Mouse (Mus musculus) hindbrain, embryonic 14.5 days (tissue): ENCODE measurements around the gene Polg2. TPM values are rescaled to one million over a fixed set of nuclear protein-coding genes. Genes with fewer than 3 reads are reported as not detected.
"Not testable (repeated sequence)": the region's sequence is repeated elsewhere in the genome, so short reads cannot be mapped to it uniquely, and the experiment has no call there.

Source experiments
- ATAC-seq: fragments of 200-750 bp; cut with Nextera tagmentation; 2 replicates; pipeline ENCODE4 v1.8.0; 2017; ENCODE audit warnings: moderate number of reproducible peaks, mild to moderate bottlenecking, moderate TSS enrichment, moderate library complexity; ENCODE audit not compliant: low FRiP score
- DNase-seq: peaks from one replicate; pipeline ENCODE4 v3.0.0-alpha.2; 2015; ENCODE audit warnings: low spot score
- H3K27ac ChIP-seq: fragments of 300-500 bp; sonication (generic); 2 replicates; pipeline ENCODE4 v1.5.1; 2014; ENCODE audit warnings: mild to moderate bottlenecking, moderate library complexity
- H3K27me3 ChIP-seq: fragments of 300-500 bp; sonication (generic); 2 replicates; pipeline ENCODE4 v1.6.1; 2014; ENCODE audit warnings: mild to moderate bottlenecking, low read length, mixed read lengths; ENCODE audit not compliant: control insufficient read depth, insufficient read depth
- H3K36me3 ChIP-seq: fragments of 300-500 bp; sonication (generic); replicated peaks from 2 replicates; pipeline ENCODE4 v1.6.1; 2014; ENCODE audit not compliant: control insufficient read depth, insufficient read depth
- H3K4me1 ChIP-seq: fragments of 300-500 bp; sonication (generic); replicated peaks from 2 replicates; pipeline ENCODE4 v1.6.1; 2014; ENCODE audit warnings: antibody characterized with exemption, low read length, mixed read lengths; ENCODE audit not compliant: control insufficient read depth, insufficient read depth
- H3K4me2 ChIP-seq: fragments of 300-500 bp; sonication (generic); replicated peaks from 2 replicates; pipeline ENCODE4 v1.6.1; 2014; ENCODE audit warnings: mild to moderate bottlenecking, moderate library complexity
- H3K4me3 ChIP-seq: fragments of 300-500 bp; sonication (generic); replicated peaks from 2 replicates; pipeline ENCODE4 v1.5.1; 2014; ENCODE audit warnings: mild to moderate bottlenecking, low read length
- H3K9ac ChIP-seq: fragments of 300-500 bp; sonication (generic); 2 replicates; pipeline ENCODE4 v1.6.1; 2014
- H3K9me3 ChIP-seq: fragments of 300-500 bp; sonication (generic); 2 replicates; pipeline ENCODE4 v1.6.1; 2016; ENCODE audit warnings: low read length; ENCODE audit not compliant: control insufficient read depth
- WGBS: fragments of 180-500 bp; shearing (Covaris S2); extraction: QIAGEN DNeasy Blood & Tissue Kit; methylation state at CpG from one replicate; pipeline ENCODE4 v1.1.7; 2014; 5-methylcytosine and 5-hydroxymethylcytosine counted together
- polyA plus RNA-seq: library from polyadenylated mRNA; unstranded; fragments of >200 nt; fragmentation: Nextera tagmentation; extraction: Ambion mirVana; gene quantifications from 2 replicates; pipeline ENCODE4 v1.2.1, GENCODE M21; 2014

The Polg2 gene
- polyA plus RNA-seq, 1 experiment from 2014 or later, result 9.7 TPM

DNA sequence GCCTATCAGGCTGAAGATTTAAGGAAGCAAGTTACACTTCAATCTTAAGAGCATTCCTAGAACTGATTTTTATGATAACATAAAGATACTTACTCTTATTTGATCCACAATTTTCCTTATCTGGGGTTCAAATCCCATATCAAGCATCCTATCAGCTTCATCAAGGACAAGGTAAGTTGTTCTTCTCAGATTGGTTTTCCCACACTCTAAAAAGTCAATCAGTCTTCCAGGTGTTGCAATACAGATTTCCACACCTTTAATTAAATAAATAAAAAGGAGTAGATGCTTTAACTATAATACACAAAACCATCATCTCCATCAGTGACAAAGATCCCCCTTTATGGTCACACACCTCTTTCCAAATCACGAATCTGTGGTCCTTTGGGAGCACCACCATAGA lies 5.7 kb upstream of the Polg2 start:
- ATAC-seq, result no peak

GRCm38 (mm10) chr11:106784476-106784875 lies 5.1 kb upstream of the Polg2 start:
- Histone ChIP-seq H3K4me1 (peaks cover 28% of the 10 kb centered on the region), H3K27me3 (no peaks in the 10 kb centered on the region), H3K4me2 (no peak overlapping the region), H3K36me3 (peaks cover 74% of the 10 kb centered on the region), H3K4me3 (no peak overlapping the region; the same call in 1 of the 2 replicates), H3K9ac (no peak overlapping the region), H3K9me3 (no peaks in the 10 kb centered on the region), H3K27ac (no peak overlapping the region)
- no peak for ATAC-seq
- no peak for DNase-seq
- WGBS, result 91% methylated on average over 2 of the region's 2 CpGs

More for the DNA sequence above, 5.7 kb upstream of the Polg2 start:
- Histone ChIP-seq H3K36me3 (peaks cover 69% of the 10 kb centered on the region), H3K4me1 (peaks cover 23% of the 10 kb centered on the region), H3K4me2 (peak overlapping the region; percentile 66), H3K4me3 (no peak overlapping the region; the same call in 1 of the 2 replicates), H3K27me3 (no peaks in the 10 kb centered on the region), H3K9me3 (no peaks in the 10 kb centered on the region), H3K27ac (no peak overlapping the region), H3K9ac (no peak overlapping the region)
- WGBS, result 67% methylated on average over 1 of the region's 1 CpGs
- DNase-seq, result no peak

DNA sequence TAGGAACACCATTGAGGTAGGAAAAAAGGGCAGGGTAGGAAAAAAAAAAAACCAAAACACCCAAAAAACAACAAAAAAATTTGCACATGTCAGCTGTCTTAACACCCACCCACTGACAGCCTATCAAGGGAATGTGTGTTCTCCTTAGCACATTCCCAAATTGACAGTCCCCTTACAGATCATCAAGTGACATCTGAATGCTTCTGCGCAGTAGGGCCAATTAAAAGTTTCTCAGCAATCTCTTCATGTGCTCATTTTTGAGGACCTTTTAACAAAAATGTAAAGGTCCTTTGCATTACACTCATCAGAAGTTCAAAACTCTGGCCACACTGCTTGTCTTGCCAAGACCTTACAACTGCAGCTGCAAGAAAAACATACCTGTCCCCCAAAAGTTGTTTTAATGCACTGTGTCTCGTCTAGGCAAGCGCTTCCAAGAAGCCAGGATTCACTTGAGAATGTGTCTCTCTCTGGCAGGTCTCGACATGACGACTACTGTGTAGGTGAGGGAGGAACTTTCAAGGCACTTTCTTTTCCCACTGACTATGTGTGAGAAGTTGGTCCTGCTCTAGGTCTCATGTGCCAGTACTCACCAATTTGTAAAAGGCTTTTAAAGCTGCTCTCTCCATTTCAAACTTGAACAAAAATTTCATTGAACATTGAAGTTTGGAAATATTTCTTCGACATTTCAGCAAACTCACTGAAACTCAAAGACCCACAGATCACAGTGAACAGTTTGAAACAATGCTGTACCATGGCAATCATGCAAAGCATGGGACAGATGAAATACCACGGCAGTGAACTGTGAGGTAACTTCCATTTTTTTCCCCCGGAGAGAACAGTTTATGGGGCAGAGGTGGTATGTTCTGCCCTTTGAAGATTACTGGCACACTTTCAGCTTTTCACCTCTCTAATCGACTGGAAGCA lies 3.8 kb upstream of the Polg2 start:
- Histone ChIP-seq H3K9me3 (no peaks in the 10 kb centered on the region), H3K27me3 (no peaks in the 10 kb centered on the region), H3K4me2 (no peak overlapping the region), H3K27ac (no peak overlapping the region), H3K9ac (no peak overlapping the region), H3K4me3 (no peak overlapping the region), H3K36me3 (peaks cover 74% of the 10 kb centered on the region), H3K4me1 (peaks cover 28% of the 10 kb centered on the region)
- ATAC-seq (no peak), DNase-seq (no peak)
- 83% methylated on average over 9 of the region's 9 CpGs for WGBS

DNA sequence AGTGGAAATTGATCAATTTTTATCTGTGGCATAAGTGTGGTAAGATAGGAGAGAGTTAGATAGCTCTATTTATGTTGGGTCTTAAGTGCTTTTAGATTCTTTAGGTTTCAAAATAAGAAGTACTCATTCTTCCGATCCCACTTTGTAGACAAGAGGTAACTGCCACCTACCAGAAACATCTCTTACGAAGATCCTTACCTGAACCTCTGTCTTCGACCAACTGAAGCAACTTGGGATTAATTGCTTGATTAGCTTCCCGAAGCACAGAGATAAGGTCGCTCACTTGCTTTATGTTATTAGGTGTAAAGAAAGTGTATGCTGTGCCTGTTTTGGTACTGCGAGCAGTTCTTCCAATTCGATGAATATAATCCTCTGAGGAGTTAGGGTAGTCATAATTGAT lies 2.9 kb upstream of the Polg2 start:
- not testable (repeated sequence) for H3K9ac ChIP-seq, ATAC-seq, H3K4me2 ChIP-seq, DNase-seq, H3K27me3 ChIP-seq, H3K9me3 ChIP-seq, H3K27ac ChIP-seq, H3K4me3 ChIP-seq
- H3K36me3 ChIP-seq, result peaks cover 74% of the 10 kb centered on the region
- WGBS, result 94% methylated on average over 7 of the region's 7 CpGs
- peaks cover 28% of the 10 kb centered on the region for H3K4me1 ChIP-seq

- Histone ChIP-seq H3K9ac (no peak overlapping the region), H3K4me1 (peaks cover 19% of the 10 kb centered on the region), H3K9me3 (no peaks in the 10 kb centered on the region), H3K27me3 (no peaks in the 10 kb centered on the region), H3K4me2 (no peak overlapping the region), H3K36me3 (peaks cover 69% of the 10 kb centered on the region), H3K4me3 (no peak overlapping the region), H3K27ac (no peak overlapping the region)
- 84% methylated on average over 6 of the region's 6 CpGs for WGBS
- no peak for DNase-seq
- ATAC-seq, result no peak
These were observed 1.4 kb upstream of the Polg2 start for GRCm38 (mm10) chr11:106780590-106781220.

DNA sequence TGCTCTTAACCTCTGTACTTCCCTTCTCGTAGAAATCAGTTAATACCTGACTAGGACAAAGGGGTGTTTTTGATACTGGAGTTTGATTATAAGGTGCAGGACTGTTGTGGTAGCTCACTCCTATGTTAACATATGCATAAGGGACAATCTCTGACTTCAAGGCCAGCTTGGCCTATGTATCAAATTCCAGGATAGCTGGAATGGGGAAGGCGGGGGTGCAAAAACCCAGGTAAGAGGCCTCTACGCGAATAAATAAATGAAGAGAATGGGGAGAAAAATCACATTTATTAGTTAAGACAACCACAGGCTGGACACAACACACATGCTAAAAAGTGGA lies 720 bp upstream of the Polg2 start:
- DNase-seq, result peak; percentile 27
- 73% methylated on average over 4 of the region's 4 CpGs for WGBS
- Histone ChIP-seq H3K4me2 (peak overlapping the region; percentile 60), H3K9ac (peak overlapping the region; percentile 84; the same call in 1 of the 2 replicates), H3K36me3 (peaks cover 69% of the 10 kb centered on the region), H3K27ac (peak overlapping the region; percentile 84), H3K9me3 (no peaks in the 10 kb centered on the region), H3K27me3 (no peaks in the 10 kb centered on the region), H3K4me1 (peaks cover 12% of the 10 kb centered on the region), H3K4me3 (peak overlapping the region; percentile 60; the same call in 1 of the 2 replicates)
- no peak for ATAC-seq

DNA sequence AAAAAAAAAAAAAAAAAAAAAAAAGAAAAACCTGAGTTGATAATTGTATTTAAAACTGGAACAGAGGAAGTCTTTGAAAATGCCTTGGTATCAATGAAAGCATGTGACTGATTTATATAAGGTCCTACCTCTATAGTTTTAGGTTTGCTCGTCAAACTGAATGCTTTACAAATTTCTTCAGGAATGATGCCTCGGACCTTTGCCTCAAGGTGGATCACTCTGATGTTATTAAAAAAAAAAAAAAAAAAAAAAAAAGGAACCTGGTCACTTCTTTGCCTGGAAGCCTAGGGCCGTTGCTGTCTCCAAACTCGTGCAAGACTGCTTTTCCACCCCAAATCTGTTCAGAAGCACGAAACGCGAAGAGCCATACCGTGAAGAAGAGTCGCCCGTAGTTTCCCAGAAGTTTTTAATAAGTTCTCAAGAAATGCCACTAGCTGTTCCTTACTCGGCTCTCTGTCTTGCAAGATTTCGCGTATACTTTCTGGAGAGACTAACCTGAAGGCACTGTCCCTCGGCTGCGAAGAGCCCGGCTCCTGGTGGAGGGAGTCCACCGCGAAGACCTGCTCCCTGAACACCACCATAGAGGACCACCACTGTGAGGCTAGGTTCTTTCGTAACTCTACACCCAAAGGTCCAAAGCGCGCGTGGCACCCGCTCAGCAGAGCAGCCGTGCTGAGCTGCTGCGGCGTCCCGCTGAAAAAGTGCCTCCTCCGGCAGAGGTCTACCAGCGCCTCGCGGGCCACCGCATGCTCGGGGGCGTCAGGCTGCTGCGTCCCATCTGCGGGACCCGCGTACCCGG lies 549 bp downstream of the Polg2 start:
- WGBS, result 2% methylated on average over 39 of the region's 39 CpGs
- ATAC-seq (no peak; the same call in none of the 2 replicates), DNase-seq (no peak)
- Histone ChIP-seq H3K27me3 (no peaks in the 10 kb centered on the region), H3K9me3 (no peaks in the 10 kb centered on the region), H3K4me1 (peaks cover 6% of the 10 kb centered on the region; the same call in 1 of the 2 replicates), H3K36me3 (peaks cover 69% of the 10 kb centered on the region), H3K27ac (peak overlapping the region; percentile 84), H3K9ac (peak overlapping the region; percentile 84), H3K4me2 (peak overlapping the region; percentile 60), H3K4me3 (peak overlapping the region; percentile 60)

DNA sequence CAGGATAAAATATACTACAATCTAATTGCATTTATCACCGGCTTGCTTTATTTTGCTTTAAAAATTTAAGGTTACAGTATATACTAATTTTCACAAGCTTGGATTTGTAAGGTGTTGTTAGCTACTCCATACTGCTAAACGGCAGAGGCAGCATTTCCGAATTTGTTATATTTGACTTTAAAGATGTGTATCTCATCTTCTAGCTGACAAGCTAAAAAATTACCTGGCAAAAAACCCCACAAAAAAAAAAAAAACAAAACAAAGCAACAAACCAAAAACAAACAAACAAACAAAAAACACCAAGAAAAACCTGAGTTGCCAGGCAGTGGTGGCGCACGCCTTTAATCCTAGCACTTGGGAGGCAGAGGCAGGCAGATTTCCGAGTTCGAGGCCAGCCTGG lies 1.2 kb downstream of the Polg2 start:
- no peak for ATAC-seq
- 95% methylated on average over 7 of the region's 7 CpGs for WGBS

DNA sequence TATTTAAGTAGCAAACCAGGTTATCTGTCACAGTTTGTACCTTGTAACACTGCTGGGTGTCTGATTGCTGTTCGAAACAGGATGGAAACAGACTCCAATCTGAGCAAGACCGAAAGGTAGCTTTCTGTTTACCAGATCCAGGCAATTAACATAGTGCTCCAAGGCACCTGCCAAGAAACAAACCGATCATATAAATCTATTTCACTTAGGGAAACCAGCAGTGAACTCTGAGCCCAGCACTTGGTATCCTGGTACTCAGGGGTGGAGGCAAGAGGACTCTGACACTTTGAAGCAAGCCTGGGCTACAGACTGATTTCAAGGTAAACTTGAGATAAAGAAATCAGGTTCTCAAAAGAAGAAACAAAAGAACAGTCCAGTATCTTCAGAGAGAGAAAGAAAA lies 1.9 kb downstream of the Polg2 start:
- Histone ChIP-seq H3K36me3 (peaks cover 69% of the 10 kb centered on the region), H3K27ac (no peak overlapping the region), H3K4me3 (no peak overlapping the region), H3K27me3 (no peaks in the 10 kb centered on the region), H3K9ac (no peak overlapping the region), H3K9me3 (no peaks in the 10 kb centered on the region), H3K4me2 (no peak overlapping the region), H3K4me1 (peaks cover 6% of the 10 kb centered on the region; the same call in 1 of the 2 replicates)
- no peak for ATAC-seq
- DNase-seq, result no peak
- WGBS, result 92% methylated on average over 3 of the region's 3 CpGs

More for the DNA sequence above, 1.2 kb downstream of the Polg2 start:
- H3K27me3 ChIP-seq, result no peaks in the 10 kb centered on the region
- no peak overlapping the region for H3K4me3 ChIP-seq
- peaks cover 6% of the 10 kb centered on the region; the same call in 1 of the 2 replicates for H3K4me1 ChIP-seq
- no peak overlapping the region for H3K9ac ChIP-seq
- no peak overlapping the region for H3K27ac ChIP-seq
- H3K4me2 ChIP-seq, result peak overlapping the region; percentile 60
- peaks cover 69% of the 10 kb centered on the region for H3K36me3 ChIP-seq
- DNase-seq, result no peak
- H3K9me3 ChIP-seq, result no peaks in the 10 kb centered on the region
